Mouse (Mus musculus) embryonic facial prominence, embryonic 13.5 days (tissue): ENCODE results near the gene Krt33b. TPM values are rescaled to one million over a fixed set of nuclear protein-coding genes. Genes with fewer than 3 reads are reported as not detected.

ENCODE experiments used
- ATAC-seq: fragments of 200-750 bp; cut with Nextera tagmentation; 2 replicates; pipeline ENCODE4 v1.8.0; 2017; ENCODE audit warnings: low read depth; ENCODE audit not compliant: insufficient number of reproducible peaks, insufficient read depth, low FRiP score, low TSS enrichment
- H3K27ac ChIP-seq: fragments of 300-500 bp; sonication (generic); 2 replicates; pipeline ENCODE4 v1.5.1; 2015; ENCODE audit warnings: moderate library complexity, mild to moderate bottlenecking, inconsistent platforms
- H3K27me3 ChIP-seq: fragments of 300-500 bp; sonication (generic); 2 replicates; pipeline ENCODE4 v1.6.1; 2015; ENCODE audit warnings: mild to moderate bottlenecking, inconsistent platforms
- H3K36me3 ChIP-seq: fragments of 300-500 bp; sonication (generic); 2 replicates; pipeline ENCODE4 v1.6.1; 2015; ENCODE audit warnings: mild to moderate bottlenecking, inconsistent platforms
- H3K4me1 ChIP-seq: fragments of 300-500 bp; sonication (generic); 2 replicates; pipeline ENCODE4 v1.6.1; 2015; ENCODE audit warnings: inconsistent platforms
- H3K4me2 ChIP-seq: fragments of 300-500 bp; sonication (generic); 2 replicates; pipeline ENCODE4 v1.6.1; 2015; ENCODE audit warnings: moderate library complexity, mild to moderate bottlenecking, inconsistent platforms
- H3K4me3 ChIP-seq: fragments of 300-500 bp; sonication (generic); 2 replicates; pipeline ENCODE4 v1.5.1; 2015; ENCODE audit warnings: mild to moderate bottlenecking, inconsistent platforms
- H3K9ac ChIP-seq: fragments of 300-500 bp; sonication (generic); 2 replicates; pipeline ENCODE4 v1.6.1; 2015; ENCODE audit warnings: mild to moderate bottlenecking, inconsistent platforms
- H3K9me3 ChIP-seq: fragments of 300-500 bp; sonication (generic); 2 replicates; pipeline ENCODE4 v1.6.1; 2016; ENCODE audit warnings: inconsistent platforms
- WGBS: fragments of 180-500 bp; shearing (Covaris S2); methylation state at CpG from one replicate; pipeline ENCODE4 v1.1.7; 2015; ENCODE audit warnings: mixed read lengths; 5-methylcytosine and 5-hydroxymethylcytosine counted together
- polyA plus RNA-seq: library from polyadenylated mRNA; unstranded; fragments of >200 nt; fragmentation: Nextera tagmentation; extraction: Ambion mirVana; gene quantifications from 2 replicates; pipeline ENCODE4 v1.2.1, GENCODE M21; 2015

The Krt33b gene
- polyA plus RNA-seq, 1 experiment from 2014 or later, result not detected

GRCm38 (mm10) chr11:99989881-99990405, 39.7 kb downstream of the Krt33b start:
- H3K4me3 ChIP-seq, result no peak overlapping the region
- H3K9ac ChIP-seq, result no peak overlapping the region
- H3K9me3 ChIP-seq, result no peaks in the 10 kb centered on the region
- WGBS, result 88% methylated on average over 6 of the region's 6 CpGs
- no peak overlapping the region for H3K27ac ChIP-seq
- no peaks in the 10 kb centered on the region for H3K36me3 ChIP-seq
- peaks cover 42% of the 10 kb centered on the region for H3K27me3 ChIP-seq
- H3K4me2 ChIP-seq, result no peak overlapping the region
- no peak for ATAC-seq
- H3K4me1 ChIP-seq, result no peaks in the 10 kb centered on the region

GRCm38 (mm10) chr11:99988530-99988929, 41.1 kb downstream of the Krt33b start:
- 93% methylated on average over 3 of the region's 3 CpGs for WGBS
- no peak for ATAC-seq
- H3K4me3 ChIP-seq, result no peak overlapping the region

GRCm38 (mm10) chr11:99986180-99986647, 43.5 kb downstream of the Krt33b start, which contains the start of gene Krtap16-1:
Krtap16-1 (minus strand) TSS chr11:99986597.
- Histone ChIP-seq H3K4me1 (no peaks in the 10 kb centered on the region), H3K9ac (no peak within 1 kb of the TSS), H3K4me3 (no peak within 1 kb of the TSS), H3K4me2 (no peak within 1 kb of the TSS), H3K36me3 (no peaks in the 10 kb centered on the region), H3K27ac (no peak within 1 kb of the TSS), H3K9me3 (no peaks in the 10 kb centered on the region), H3K27me3 (peaks cover 16% of the 10 kb centered on the region; the same call in 1 of the 2 replicates)
- WGBS, result 83% methylated on average over 8 of the region's 8 CpGs
- no peak for ATAC-seq

More at GRCm38 (mm10) chr11:99988530-99988929, 41.1 kb downstream of the Krt33b start:
- Histone ChIP-seq H3K27me3 (peaks cover 29% of the 10 kb centered on the region), H3K36me3 (no peaks in the 10 kb centered on the region), H3K4me1 (no peaks in the 10 kb centered on the region), H3K9ac (no peak overlapping the region), H3K27ac (no peak overlapping the region), H3K4me2 (no peak overlapping the region), H3K9me3 (no peaks in the 10 kb centered on the region)

GRCm38 (mm10) chr11:99985291-99986092, 44.2 kb downstream of the Krt33b start:
- ATAC-seq, result no peak

GRCm38 (mm10) chr11:99983442-99983841, 46.2 kb downstream of the Krt33b start:
- Histone ChIP-seq H3K4me3 (no peak overlapping the region), H3K4me1 (no peaks in the 10 kb centered on the region), H3K9me3 (no peaks in the 10 kb centered on the region), H3K36me3 (no peaks in the 10 kb centered on the region), H3K27me3 (peaks cover 16% of the 10 kb centered on the region; the same call in 1 of the 2 replicates), H3K4me2 (no peak overlapping the region), H3K27ac (no peak overlapping the region), H3K9ac (no peak overlapping the region)
- 84% methylated on average over 1 of the region's 1 CpGs for WGBS
- no peak for ATAC-seq

More at GRCm38 (mm10) chr11:99985291-99986092, 44.2 kb downstream of the Krt33b start:
- Histone ChIP-seq H3K9ac (no peak overlapping the region), H3K4me1 (no peaks in the 10 kb centered on the region), H3K9me3 (no peaks in the 10 kb centered on the region), H3K36me3 (no peaks in the 10 kb centered on the region), H3K4me2 (no peak overlapping the region), H3K4me3 (no peak overlapping the region), H3K27me3 (peaks cover 16% of the 10 kb centered on the region; the same call in 1 of the 2 replicates), H3K27ac (no peak overlapping the region)
- WGBS, result 87% methylated on average over 20 of the region's 20 CpGs

- no peaks in the 10 kb centered on the region for H3K4me1 ChIP-seq
- H3K36me3 ChIP-seq, result no peaks in the 10 kb centered on the region
- H3K27ac ChIP-seq, result no peak overlapping the region
- no peak for ATAC-seq
- no peak overlapping the region for H3K4me3 ChIP-seq
- WGBS, result 88% methylated on average over 9 of the region's 9 CpGs
- peaks cover 16% of the 10 kb centered on the region; the same call in 1 of the 2 replicates for H3K27me3 ChIP-seq
- no peak overlapping the region for H3K4me2 ChIP-seq
- H3K9ac ChIP-seq, result no peak overlapping the region
- no peaks in the 10 kb centered on the region for H3K9me3 ChIP-seq
These were observed 46.9 kb downstream of the Krt33b start for GRCm38 (mm10) chr11:99982731-99983130.

- Histone ChIP-seq H3K27me3 (no peaks in the 10 kb centered on the region), H3K9me3 (no peaks in the 10 kb centered on the region), H3K4me1 (no peaks in the 10 kb centered on the region), H3K27ac (no peak within 1 kb of the TSS), H3K9ac (no peak within 1 kb of the TSS), H3K36me3 (no peaks in the 10 kb centered on the region), H3K4me2 (no peak within 1 kb of the TSS), H3K4me3 (no peak within 1 kb of the TSS)
- no peak for ATAC-seq
- WGBS, result 68% methylated on average over 5 of the region's 5 CpGs
These were observed 50.7 kb downstream of the Krt33b start, which contains the start of gene Krtap29-1 for GRCm38 (mm10) chr11:99978953-99979352. Krtap29-1 (minus strand) TSS chr11:99979053.

Other genes starting within 250 kb of the Krt33b start
- gene Krtap4-8, start 249.2 kb downstream of the Krt33b start, polyA plus RNA-seq, result not detected in 2 replicates
- gene Krtap4-9, start 244.7 kb downstream of the Krt33b start, polyA plus RNA-seq, result not detected in 2 replicates
- not detected in 2 replicates for gene Gm11596, start 236.4 kb downstream of the Krt33b start, polyA plus RNA-seq
- gene Gm11569, start 230.9 kb downstream of the Krt33b start, polyA plus RNA-seq, result not detected in 2 replicates
- gene Gm11554, start 225.4 kb downstream of the Krt33b start, polyA plus RNA-seq, result not detected in 2 replicates
- not detected in 2 replicates for gene Krtap4-13, start 220.0 kb downstream of the Krt33b start, polyA plus RNA-seq
- gene Gm11564, start 214.2 kb downstream of the Krt33b start, polyA plus RNA-seq, result not detected in 2 replicates
- not detected in 2 replicates for gene 2300003K06Rik, start 191.8 kb downstream of the Krt33b start, polyA plus RNA-seq
- gene Krtap4-16, start 178.3 kb downstream of the Krt33b start, polyA plus RNA-seq, result not detected in 2 replicates
- gene Gm11568, start 172.0 kb downstream of the Krt33b start, polyA plus RNA-seq, result not detected in 2 replicates
- gene Gm11559, start 165.4 kb downstream of the Krt33b start, polyA plus RNA-seq, result not detected in 2 replicates
- not detected in 2 replicates for gene Krtap9-1, start 156.5 kb downstream of the Krt33b start, polyA plus RNA-seq
- not detected in 2 replicates for gene Gm11567, start 150.7 kb downstream of the Krt33b start, polyA plus RNA-seq
- gene Krtap31-1, start 121.9 kb downstream of the Krt33b start, polyA plus RNA-seq, result not detected in 2 replicates
- not detected in 2 replicates for gene Gm11565, start 115.1 kb downstream of the Krt33b start, polyA plus RNA-seq
- not detected in 2 replicates for gene Krtap31-2, start 93.6 kb downstream of the Krt33b start, polyA plus RNA-seq
- gene Krtap9-5, start 81.4 kb downstream of the Krt33b start, polyA plus RNA-seq, result not detected in 2 replicates
- gene Krtap29-1, start 50.8 kb downstream of the Krt33b start, polyA plus RNA-seq, result not detected in 2 replicates
- gene Krtap16-1, start 43.3 kb downstream of the Krt33b start, polyA plus RNA-seq, result not detected in 2 replicates
- gene Krtap17-1, start 35.9 kb downstream of the Krt33b start, polyA plus RNA-seq, result 0.48 TPM in 2 replicates
- not detected in 2 replicates for gene Krt33a, start 13.7 kb downstream of the Krt33b start, polyA plus RNA-seq
- gene Krt34, start 11.7 kb upstream of the Krt33b start, polyA plus RNA-seq, result not detected in 2 replicates
- not detected in 2 replicates for gene Krt31, start 20.7 kb upstream of the Krt33b start, polyA plus RNA-seq
- 0.36 and 0.70 TPM in 2 replicates for gene Krt32, start 58.4 kb upstream of the Krt33b start, polyA plus RNA-seq
- gene Krt35, start 66.4 kb upstream of the Krt33b start, polyA plus RNA-seq, result 1.5 and 2.4 TPM in 2 replicates
- gene Krt36, start 75.8 kb upstream of the Krt33b start, polyA plus RNA-seq, result 0.15 TPM in 1 of 2 replicates, not detected in the other
- gene Krt13, start 91.7 kb upstream of the Krt33b start, polyA plus RNA-seq, result 1.1 and 2.2 TPM in 2 replicates
- gene Krt15, start 106.1 kb upstream of the Krt33b start, polyA plus RNA-seq, result 314 and 354 TPM in 2 replicates
- gene Krt19, start 118.8 kb upstream of the Krt33b start, polyA plus RNA-seq, result 44.6 and 57.3 TPM in 2 replicates
- gene Krt9, start 163.4 kb upstream of the Krt33b start, polyA plus RNA-seq, result not detected in 2 replicates
- 574 and 670 TPM in 2 replicates for gene Krt14, start 177.7 kb upstream of the Krt33b start, polyA plus RNA-seq
- 0.33 and 0.45 TPM in 2 replicates for gene Krt16, start 219.0 kb upstream of the Krt33b start, polyA plus RNA-seq
- gene Krt17, start 231.2 kb upstream of the Krt33b start, polyA plus RNA-seq, result 161 and 186 TPM in 2 replicates
- 0.20 and 0.25 TPM in 2 replicates for gene Krt42, start 240.0 kb upstream of the Krt33b start, polyA plus RNA-seq